Mouse (Mus musculus): Measurements from ENCODE around the gene Ano1. TPM values are rescaled to one million over a fixed set of nuclear protein-coding genes. Genes with fewer than 3 reads are reported as not detected.

Ano1 gene
- total RNA-seq, 2 experiments from 2014 or later: 2.9 to 3.3 TPM

DNA sequence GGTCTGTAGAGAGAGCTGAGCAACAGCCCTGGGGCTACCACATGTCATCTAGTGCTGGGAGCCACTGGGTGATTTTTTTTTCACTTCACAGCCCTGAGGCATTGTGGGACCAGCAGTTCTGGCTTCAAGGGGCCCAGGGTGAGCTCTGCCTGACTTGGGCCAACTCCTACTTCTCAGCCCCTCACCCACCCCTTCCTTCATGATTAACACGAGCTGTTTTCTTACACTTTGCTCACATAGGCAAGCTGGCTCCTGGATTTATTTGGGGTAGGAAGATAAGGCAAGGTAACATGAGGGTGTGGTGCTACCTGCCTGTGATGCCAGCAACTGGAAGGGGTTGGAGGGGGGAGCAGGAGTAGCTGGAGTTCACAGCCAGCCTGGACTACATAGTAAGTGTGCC is 27.5 kb downstream of the Ano1 start:
- intact Hi-C loops (cut with DNase I): no loop called here
- no peak for DNase-seq (ENCODE audit: low spot score in 2 of 2)

DNA sequence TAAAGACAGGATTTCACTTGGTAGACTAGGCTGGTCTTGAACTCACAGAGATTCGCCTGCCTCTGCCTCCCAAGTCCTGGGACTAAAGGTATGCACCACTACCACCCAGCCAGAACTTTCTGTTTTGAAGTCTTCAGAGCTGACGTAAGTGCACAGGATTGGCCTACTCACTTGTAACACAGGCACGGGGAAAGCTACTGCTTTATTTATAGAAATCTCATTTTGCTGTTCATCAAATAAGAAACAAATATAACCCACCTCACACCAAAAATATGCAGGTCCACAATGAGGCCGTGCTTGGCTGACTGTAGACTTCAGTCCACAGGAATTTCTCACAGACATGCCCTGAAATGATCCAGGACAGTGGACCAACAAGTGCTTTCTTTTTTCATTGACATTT is 31.8 kb downstream of the Ano1 start:
- no peak for DNase-seq (ENCODE audit: low spot score in 2 of 2)
- intact Hi-C loops (cut with DNase I): no loop called here

DNA sequence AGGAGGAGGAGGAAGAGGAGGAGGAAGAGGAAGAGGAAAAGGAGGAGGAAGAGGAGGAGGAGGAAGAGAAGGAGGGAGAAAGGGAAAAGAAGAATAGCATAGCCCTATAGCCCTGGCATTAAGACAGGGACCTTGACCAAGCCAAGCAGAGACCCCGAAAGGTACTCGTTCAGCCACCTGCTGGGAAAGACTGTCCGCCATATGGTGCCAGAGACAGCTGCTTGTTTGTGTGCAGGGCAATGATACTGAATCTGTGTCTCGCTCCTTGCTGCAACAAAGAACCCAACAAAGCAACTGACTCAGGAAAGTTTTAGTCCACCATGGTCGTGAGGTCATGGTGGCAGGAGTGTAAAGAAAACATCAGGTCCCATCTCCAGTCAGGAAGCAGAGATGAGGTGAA is 34.0 kb downstream of the Ano1 start:
- intact Hi-C loops (cut with DNase I): no loop called here
- no peak for DNase-seq (ENCODE audit: low spot score in 2 of 2)

DNA sequence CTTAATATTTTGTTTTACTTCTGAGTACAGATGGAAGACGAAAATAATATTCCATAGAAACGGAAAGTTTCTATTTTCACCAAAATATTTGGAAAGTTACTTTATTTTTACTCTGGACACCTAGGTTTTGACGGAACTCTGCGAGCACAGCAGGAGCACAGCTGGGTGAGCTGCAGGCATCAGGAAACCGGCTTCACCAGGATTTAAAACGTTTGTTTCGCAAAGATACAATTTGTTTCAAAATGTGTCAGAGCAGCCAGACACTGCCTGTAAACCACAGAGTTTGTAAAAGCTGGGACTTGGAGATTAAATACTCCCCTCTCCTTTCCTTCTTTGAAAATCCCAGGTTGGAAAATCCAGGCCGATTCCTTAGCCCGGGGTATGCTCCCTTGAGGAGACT is 53.9 kb downstream of the Ano1 start:
- intact Hi-C loops (cut with DNase I): no loop called here
- DNase-seq (ENCODE audit: low spot score in 2 of 2): no peak

DNA sequence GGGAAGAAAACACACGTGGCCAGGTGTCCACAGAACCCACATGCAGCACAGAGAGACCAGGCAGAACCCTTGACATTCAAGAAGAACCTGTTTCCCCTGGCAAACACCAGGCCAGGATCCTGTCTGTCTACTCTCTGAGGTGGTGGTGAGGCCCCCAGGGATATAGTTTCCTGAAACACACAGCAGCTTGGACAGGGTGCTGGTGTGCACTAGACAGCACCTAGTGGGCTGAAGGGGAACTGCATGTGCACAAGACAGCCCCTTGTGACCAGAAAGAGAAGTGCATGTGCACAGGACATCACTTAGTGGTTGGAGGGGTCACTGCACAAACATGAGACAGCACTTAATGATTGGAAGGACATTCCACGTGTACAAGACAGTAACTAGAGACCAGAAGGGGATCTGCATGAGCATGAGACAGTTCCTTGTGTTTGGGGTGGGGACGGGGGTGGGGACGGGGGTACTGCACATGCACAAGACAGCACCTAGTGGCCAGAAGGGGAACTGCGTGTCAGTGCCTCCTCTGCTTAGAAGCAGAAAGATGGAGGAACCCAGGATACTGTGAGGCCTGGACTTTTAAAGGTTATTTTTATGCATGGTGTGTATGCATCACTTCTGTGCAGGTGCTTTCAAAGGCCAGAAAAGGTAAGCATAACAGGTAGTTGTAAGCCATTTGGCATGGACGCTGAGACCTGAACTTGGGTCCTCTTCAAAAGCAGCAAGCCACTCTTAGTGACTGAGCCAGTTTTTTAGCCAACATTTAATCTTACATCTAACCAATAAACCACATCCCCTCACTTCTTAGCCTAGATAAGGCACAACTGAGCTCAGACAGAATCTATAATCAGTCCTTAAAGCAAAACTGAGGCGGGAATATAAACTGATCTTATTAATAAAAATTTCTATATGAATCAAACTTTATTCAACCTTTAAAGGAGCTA is 54.7 kb downstream of the Ano1 start:
- intact Hi-C loops (cut with DNase I): no loop called here
- DNase-seq (ENCODE audit: low spot score in 2 of 2): no peak

DNA sequence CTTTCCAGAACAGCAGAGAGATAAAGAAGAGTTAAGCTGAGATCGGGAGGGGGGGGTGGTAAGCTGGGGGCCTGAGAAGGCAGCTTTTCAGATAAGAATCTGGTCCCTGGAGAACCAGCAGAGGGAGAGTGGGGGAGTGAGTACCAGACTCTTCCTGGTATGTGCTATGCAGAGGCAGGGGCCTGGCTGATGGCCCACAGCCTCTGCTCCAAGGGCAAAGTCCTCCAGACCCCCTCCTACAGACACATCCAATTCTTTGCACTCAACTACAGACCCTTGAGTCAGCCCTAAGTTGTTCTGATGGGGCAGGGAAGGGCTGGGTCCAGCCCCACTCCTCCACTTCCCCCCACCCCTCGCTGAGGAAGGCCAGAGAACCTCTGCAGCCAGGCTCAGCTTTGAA is 61.9 kb downstream of the Ano1 start:
- DNase-seq (ENCODE audit: low spot score in 2 of 2): no peak
- intact Hi-C loops (cut with DNase I): no loop called here

DNA sequence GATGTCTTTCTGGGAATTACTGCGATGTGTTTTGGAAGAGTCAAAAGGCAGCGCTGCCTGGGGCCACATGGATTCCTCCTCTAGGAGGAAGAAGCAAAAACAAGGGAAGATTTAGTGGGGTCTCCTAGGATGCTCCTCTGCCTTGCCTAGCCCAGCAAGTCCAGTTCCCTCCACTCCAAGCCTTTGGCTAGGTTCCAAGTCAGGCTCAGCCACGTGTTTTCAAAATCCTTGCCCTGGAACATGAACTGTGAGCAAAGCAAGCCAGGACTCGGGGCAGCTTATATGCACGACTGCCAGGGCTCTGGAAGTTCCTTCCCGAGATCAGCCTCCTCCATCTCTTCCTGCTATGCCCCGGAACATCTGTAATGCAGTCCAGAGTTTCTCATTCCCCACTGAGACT is 62.6 kb downstream of the Ano1 start:
- DNase-seq (ENCODE audit: low spot score in 2 of 2): no peak
- intact Hi-C loops (cut with DNase I): no loop called here

DNA sequence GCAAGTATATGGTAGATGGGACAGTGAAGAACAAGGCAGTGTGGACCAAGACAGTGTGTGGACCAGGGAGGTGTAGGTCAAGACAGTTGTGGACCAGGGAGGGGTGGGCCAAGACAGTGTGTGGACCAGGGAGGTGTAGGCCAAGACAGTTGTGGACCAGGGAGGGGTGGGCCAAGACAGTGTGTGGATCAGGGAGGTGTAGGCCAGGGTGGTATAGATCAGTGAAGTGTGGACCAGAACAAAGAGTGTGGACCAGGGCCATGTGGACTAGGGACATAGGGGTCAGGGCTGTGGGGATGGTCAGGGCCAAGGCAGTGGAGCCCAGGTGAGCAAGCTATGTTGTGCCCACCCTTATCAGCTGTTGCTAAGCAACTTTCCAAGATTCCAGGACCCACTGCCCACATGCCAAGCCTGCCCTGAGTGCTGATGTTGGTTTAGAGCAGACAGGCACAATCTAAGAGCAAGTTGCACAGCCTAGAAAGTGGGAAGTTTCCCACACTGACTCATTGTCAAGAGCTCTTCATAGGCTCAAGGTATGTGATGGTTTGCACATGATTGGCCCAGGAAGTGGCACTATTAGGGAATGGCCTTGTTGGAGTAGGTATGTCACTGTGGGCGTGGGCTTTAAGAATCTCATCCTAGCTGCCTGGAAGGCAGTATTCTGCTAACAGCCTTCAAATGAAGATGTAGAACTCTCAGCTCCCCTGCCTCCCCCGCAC is 64.0 kb downstream of the Ano1 start:
- intact Hi-C loops (cut with DNase I): no loop called here
- DNase-seq (ENCODE audit: low spot score in 2 of 2): no peak

DNA sequence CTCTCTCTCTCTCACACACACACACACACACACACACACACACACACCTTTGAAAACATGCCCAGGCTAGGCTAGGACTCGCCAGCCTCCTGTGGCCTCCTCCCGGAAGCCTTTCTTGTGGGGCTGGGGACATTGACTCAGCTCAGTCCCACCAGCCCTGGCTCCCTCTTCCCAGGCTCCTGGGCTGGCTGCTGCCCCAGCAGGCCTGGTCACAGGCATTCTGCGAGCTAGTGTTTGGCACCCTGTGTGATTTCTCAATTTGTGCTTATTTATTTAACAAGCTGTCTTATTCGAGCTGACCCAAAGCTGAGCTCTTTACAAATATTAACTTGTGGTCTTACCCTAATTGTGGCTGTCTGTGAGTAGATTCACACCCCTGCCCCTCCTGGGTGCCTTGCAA is 66.8 kb downstream of the Ano1 start:
- intact Hi-C loops (cut with DNase I): no loop called here

DNA sequence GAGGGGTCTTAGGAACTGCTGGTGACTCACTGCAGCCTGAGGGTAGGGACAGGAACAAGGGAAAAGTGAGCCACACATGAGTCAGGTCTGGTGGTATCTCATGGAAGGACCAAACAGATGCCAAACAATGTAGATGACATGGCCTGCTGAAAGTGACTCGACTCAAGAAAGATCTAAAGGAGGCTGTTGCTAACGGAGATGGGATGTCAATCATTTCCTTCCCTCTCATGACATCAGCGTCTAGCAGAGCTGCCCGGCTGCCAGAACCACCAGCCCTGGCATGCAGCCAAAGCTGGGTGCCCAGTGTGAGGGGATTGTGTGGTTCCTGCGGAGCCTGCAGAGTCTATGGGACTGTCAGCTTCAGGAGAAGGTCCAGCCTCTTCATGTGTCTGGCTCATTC is 67.3 kb downstream of the Ano1 start:
- intact Hi-C loops (cut with DNase I): no loop called here
- DNase-seq (ENCODE audit: low spot score in 2 of 2): no peak

More for the DNA sequence above, 66.8 kb downstream of the Ano1 start:
- DNase-seq (ENCODE audit: low spot score in 2 of 2): no peak

DNA sequence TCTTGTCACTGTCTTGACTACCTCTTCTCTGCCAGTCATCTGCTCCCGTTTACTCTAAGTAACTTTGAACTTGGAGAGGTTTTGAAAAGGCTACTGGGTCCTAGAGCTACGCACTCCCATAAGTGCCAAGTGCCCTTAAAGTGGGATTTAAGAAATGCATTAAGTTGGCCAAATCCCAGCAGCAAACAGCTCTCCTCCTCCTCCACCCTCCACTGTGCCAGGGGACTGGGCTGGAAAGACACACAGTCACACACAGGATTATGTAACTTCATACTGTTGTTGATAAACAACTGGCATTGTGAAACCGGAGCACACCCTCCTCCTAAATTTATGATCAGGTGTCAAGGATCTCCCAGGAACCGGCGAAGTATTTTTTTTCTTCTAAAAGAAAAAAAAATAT is 71.7 kb downstream of the Ano1 start:
- intact Hi-C loops (cut with DNase I): no loop called here
- no peak for DNase-seq (ENCODE audit: low spot score in 2 of 2)

DNA sequence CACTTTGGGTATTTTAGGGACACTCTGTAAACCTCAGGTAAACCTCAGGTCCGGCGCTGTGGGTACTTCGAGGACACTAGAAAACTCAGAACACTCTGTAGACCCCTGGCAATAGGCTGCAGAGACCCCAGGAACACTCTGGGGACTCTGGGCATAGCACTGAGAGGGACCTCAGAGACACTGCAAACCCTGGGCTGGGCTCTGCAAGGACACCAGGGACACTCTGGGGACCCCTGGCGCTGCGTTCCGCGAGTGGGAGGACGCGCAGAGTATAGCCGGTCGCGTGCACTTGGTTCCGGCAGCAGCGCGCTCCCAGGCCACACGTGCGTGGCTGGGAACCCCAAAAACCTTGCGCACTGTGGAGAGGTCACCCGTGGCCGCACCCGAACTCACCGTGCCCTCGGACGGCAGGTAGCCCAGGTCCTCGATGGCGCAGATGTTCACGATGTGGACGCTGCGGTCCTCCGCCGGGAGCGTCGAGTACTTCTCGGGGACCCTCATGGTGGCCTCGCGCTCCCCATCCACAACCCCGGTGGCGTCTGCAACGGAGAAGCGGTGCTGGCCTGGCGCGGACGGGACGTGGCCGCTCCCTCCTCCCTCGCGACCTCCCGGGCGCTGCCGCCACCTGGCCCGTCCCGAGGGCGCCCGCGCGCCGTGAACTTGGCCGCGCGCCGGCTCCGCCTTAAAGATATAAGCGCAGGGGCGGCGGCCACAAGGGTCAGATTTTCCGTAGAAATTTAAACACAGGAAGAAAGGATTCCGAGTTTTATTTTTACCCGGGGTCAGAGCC is 73.3 kb downstream of the Ano1 start:
- intact Hi-C loops (cut with DNase I): no loop called here
- DNase-seq (ENCODE audit: low spot score in 2 of 2): no peak

DNA sequence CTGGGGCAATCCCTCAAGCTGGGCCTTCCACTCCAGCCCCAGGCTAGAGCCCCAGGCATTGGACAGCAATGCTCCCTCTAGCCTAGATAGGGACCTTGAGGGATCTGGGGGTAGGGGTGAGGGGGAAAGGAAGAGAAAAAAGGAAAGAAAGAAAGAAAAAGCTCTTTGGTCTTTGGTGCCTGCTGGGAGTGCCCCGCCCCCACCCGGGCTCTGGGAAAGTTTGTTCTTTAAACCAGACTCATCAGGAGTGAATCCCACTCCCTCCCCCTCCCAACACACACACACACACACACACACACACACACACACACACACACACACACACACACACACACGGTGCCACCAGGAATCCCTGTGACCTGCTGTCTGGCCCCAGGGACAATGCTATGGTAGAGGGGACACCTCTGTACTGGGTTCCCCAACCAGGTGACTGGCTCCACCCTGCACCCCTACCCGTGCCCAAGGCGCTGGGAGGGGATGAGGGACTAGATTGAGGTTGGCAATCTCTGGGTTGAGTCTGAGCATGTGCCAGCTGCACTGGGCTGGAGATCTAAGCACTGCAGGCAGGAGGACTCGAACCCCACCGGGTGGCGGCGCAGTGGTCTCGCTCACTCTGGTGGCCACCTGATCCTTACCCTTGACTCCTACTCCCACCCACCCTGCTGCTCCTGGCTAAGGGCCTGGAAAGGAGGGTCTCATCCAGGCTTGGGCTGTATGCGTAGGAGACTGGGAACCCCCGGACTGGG is 74.3 kb downstream of the Ano1 start:
- DNase-seq (ENCODE audit: low spot score in 2 of 2): no peak

DNA sequence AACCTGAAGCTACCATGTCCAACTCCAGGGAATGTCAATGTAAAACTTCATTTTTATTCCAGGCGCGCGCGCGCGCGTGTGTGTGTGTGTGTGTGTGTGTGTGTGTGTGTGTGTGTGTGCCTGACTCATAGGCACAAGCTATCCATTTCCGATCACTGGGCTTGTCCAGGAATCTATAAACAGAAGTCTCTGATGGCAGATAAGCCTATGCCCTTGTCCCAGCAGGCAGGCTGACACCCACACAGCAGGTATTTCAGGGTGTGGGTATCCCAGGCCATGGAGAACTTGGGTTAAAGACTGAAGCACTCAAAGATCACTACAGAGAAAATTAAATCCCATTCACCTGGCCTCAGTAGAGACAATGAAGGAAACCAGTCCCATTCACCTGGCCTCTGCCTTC is 76.1 kb downstream of the Ano1 start:
- no peak for DNase-seq (ENCODE audit: low spot score in 2 of 2)
- intact Hi-C loops (cut with DNase I): no loop called here

More for the DNA sequence above, 74.3 kb downstream of the Ano1 start:
- intact Hi-C loops (cut with DNase I): no loop called here

DNA sequence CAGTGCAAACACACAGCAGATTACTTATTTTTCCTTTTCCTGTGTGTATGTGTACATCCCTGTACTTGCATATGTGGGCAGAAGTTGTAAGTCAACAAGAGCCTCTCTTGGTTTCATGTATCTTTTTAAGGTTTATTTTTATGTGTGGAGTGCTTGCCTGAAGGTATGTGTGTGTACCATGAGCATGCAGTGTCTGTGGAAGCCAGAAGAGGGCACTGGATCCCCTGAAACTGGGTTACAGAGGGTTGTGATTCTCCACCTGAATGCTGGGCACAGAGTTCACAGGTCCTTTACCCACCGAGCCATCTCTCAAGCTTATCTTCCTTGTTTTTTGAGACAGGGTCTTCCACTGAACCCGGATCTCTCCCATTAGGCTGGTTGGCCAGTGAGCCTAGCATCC is 81.9 kb downstream of the Ano1 start:
- intact Hi-C loops (cut with DNase I): no loop called here
- DNase-seq (ENCODE audit: low spot score in 2 of 2): no peak

DNA sequence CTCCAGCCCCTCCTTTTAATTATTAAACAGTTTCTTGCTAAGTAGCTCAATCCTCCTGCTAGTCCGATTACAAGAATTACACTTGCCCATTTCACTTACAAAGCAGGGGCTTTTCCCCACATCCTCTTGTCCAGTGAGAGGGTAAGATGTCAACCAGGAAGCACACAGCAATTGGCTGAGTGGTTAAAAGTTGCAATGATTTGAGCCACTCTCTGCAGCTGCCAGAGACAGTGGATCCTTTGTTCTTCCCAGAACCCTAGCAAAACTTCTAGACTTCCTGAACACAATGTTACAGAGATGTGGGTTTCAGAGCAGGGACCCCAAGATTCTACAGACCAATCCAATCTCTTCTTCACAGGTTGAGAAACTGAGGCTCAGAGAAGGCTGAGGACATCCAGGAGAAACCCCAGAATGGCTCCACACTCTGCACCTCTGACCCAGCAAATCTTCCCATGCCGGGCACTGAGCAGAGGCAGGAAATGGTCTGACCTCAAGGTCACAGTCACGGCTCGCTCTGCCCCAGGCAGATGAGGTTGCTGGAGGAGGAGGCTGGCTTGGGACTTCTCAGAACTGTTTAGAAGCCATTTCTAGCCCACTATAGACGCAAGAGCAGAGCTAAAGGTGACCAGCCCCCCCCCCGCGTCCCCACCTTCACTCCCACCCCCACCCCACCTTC is 83.0 kb downstream of the Ano1 start:
- no peak for DNase-seq (ENCODE audit: low spot score in 2 of 2)
- intact Hi-C loops (cut with DNase I): no loop called here

DNA sequence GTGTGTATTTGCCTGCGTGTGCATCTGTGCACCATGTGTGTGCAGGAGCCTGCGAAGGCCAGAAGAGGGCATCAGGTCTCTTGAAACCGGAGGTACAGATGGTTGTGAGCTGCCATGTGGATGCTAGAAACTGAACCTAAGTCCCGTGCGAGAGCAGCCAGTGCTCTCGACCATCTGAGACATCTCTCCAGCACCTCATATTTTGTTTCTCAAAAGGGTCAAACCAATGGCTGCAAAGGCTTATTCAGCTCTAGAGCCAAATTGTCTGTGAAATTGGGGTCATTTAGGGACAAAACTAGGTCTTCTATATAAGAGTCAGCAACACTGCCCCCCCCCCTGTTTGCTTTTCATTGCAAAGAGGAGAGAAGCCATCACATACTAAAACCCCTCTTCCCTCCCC is 84.7 kb downstream of the Ano1 start:
- intact Hi-C loops (cut with DNase I): no loop called here
- no peak for DNase-seq (ENCODE audit: low spot score in 2 of 2)

DNA sequence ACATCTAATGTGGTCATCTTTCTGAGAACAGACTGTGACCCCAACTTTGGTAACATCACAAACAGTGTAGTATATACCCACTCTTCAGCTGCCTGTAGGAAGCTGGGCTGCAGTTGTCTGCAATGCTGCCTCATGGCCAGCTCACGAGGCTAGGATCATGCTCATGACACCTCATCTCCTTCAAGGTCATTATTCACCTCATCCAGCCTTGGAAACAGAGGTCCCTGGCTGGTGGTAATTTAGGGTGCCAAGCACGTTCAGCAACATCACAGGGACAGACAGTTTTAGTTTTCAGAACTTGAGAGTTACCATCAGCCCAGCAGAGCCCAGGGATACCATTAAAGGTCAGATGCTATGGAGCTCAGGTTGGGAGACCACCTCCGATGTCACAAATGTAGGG is 86.2 kb downstream of the Ano1 start:
- DNase-seq (ENCODE audit: low spot score in 2 of 2): no peak
- intact Hi-C loops (cut with DNase I): no loop called here

DNA sequence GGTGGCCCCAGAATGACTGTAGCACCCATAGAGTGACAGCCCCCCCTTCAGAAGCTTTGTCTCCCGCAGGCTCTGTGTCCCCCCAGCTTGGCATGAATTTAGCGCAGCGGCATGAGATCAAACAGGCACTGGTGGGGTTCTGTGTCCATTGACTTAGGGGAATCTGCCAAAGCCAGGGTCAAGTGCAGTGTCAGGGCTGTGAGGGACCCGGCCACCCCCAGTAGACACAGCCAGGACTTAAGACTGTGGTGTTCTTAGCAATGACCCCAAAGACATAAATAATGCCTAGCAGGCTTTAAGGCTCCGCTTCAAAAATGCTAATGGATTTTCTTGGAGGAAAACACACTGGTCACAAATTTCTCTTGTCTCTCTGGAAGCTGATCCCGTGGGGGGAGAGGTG is 88.2 kb downstream of the Ano1 start:
- DNase-seq (ENCODE audit: low spot score in 2 of 2): no peak
- intact Hi-C loops (cut with DNase I): no loop called here

Measured in left cerebral cortex, postnatal 36 days (tissue).